Mouse (Mus musculus) limb, embryonic 13.5 days (tissue): ENCODE results near the gene Uso1. TPM values are rescaled to one million over a fixed set of nuclear protein-coding genes. Genes with fewer than 3 reads are reported as not detected.

Experiments used
- ATAC-seq: fragments of 200-750 bp; cut with Nextera tagmentation; 2 replicates; pipeline ENCODE4 v1.8.0; 2017; ENCODE audit warnings: low read depth, moderate number of reproducible peaks, moderate TSS enrichment; ENCODE audit not compliant: low FRiP score
- H3K27ac ChIP-seq: fragments of 300-500 bp; sonication (generic); 2 replicates; pipeline ENCODE4 v1.5.1; 2015; ENCODE audit warnings: inconsistent platforms, mild to moderate bottlenecking, moderate library complexity
- H3K27me3 ChIP-seq: fragments of 300-500 bp; sonication (generic); 2 replicates; pipeline ENCODE4 v1.6.1; 2015; ENCODE audit warnings: mild to moderate bottlenecking, inconsistent platforms
- H3K36me3 ChIP-seq: fragments of 300-500 bp; sonication (generic); 2 replicates; pipeline ENCODE4 v1.6.1; 2015; ENCODE audit warnings: inconsistent platforms, mild to moderate bottlenecking, moderate library complexity
- H3K4me1 ChIP-seq: fragments of 300-500 bp; sonication (generic); 2 replicates; pipeline ENCODE4 v1.6.1; 2015; ENCODE audit warnings: inconsistent platforms
- H3K4me2 ChIP-seq: fragments of 300-500 bp; sonication (generic); replicated peaks from 2 replicates; pipeline ENCODE4 v1.6.1; 2015; ENCODE audit warnings: inconsistent platforms, mild to moderate bottlenecking, moderate library complexity
- H3K4me3 ChIP-seq: fragments of 300-500 bp; sonication (generic); 2 replicates; pipeline ENCODE4 v1.5.1; 2015; ENCODE audit warnings: moderate library complexity, mild to moderate bottlenecking, inconsistent platforms
- H3K9ac ChIP-seq: fragments of 300-500 bp; sonication (generic); 2 replicates; pipeline ENCODE4 v1.6.1; 2015; ENCODE audit warnings: mild to moderate bottlenecking, inconsistent platforms
- H3K9me3 ChIP-seq: fragments of 300-500 bp; sonication (generic); 2 replicates; pipeline ENCODE4 v1.6.1; 2016; ENCODE audit warnings: inconsistent platforms
- WGBS: fragments of 180-500 bp; shearing (Covaris S2); methylation state at CpG from one replicate; pipeline ENCODE4 v1.1.7; 2015; 5-methylcytosine and 5-hydroxymethylcytosine counted together
- polyA plus RNA-seq: library from polyadenylated mRNA; unstranded; fragments of >200 nt; fragmentation: Nextera tagmentation; extraction: Ambion mirVana; gene quantifications from 2 replicates; pipeline ENCODE4 v1.2.1, GENCODE M21; 2015

The Uso1 gene
- polyA plus RNA-seq, 1 experiment from 2014 or later, result 53.2 TPM

GRCm38 (mm10) chr5:92205706-92206105 is 68.0 kb downstream of the Uso1 start:
- H3K9ac ChIP-seq, result no peak overlapping the region
- H3K4me1 ChIP-seq, result no peaks in the 10 kb centered on the region
- no peak overlapping the region for H3K4me2 ChIP-seq
- H3K27ac ChIP-seq, result no peak overlapping the region
- no peaks in the 10 kb centered on the region for H3K27me3 ChIP-seq
- H3K4me3 ChIP-seq, result no peak overlapping the region
- peaks cover 46% of the 10 kb centered on the region for H3K36me3 ChIP-seq
- H3K9me3 ChIP-seq, result no peaks in the 10 kb centered on the region
- 82% methylated on average over 5 of the region's 5 CpGs for WGBS
- ATAC-seq, result no peak

GRCm38 (mm10) chr5:92206121-92206520 is 68.4 kb downstream of the Uso1 start:
- Histone ChIP-seq H3K4me1 (no peaks in the 10 kb centered on the region), H3K27me3 (no peaks in the 10 kb centered on the region), H3K27ac (no peak overlapping the region), H3K4me3 (no peak overlapping the region), H3K36me3 (peaks cover 42% of the 10 kb centered on the region), H3K9ac (no peak overlapping the region), H3K4me2 (no peak overlapping the region), H3K9me3 (no peaks in the 10 kb centered on the region)
- 88% methylated on average over 6 of the region's 6 CpGs for WGBS
- no peak for ATAC-seq

DNA sequence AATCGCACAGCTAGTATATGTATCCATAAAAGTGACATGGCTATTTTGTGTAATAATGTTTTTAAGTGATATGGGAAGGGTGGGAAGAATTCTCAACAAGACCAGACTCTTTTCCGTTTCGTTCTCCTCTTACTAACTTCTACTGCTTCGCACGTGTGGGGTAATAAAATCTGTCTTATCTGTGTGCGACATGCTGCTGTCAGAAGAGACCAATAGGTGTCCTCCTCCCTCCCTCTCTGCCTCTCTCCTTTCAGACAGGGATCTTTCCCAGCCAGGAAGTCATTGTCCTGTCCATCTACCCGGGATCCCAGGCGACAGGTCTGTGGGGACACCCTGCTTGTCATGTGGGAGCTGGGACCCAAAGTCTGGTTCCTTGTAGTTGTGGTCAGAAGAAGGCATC is 72.5 kb downstream of the Uso1 start:
- Histone ChIP-seq H3K36me3 (peaks cover 6% of the 10 kb centered on the region), H3K4me2 (no peak overlapping the region), H3K9ac (no peak overlapping the region), H3K4me1 (no peaks in the 10 kb centered on the region), H3K4me3 (no peak overlapping the region), H3K27ac (no peak overlapping the region), H3K9me3 (no peaks in the 10 kb centered on the region), H3K27me3 (no peaks in the 10 kb centered on the region)
- 69% methylated on average over 8 of the region's 8 CpGs for WGBS
- ATAC-seq, result no peak

- Histone ChIP-seq H3K4me1 (no peaks in the 10 kb centered on the region), H3K36me3 (no peaks in the 10 kb centered on the region), H3K27ac (no peak overlapping the region), H3K4me2 (no peak overlapping the region), H3K9ac (no peak overlapping the region), H3K9me3 (no peaks in the 10 kb centered on the region), H3K27me3 (no peaks in the 10 kb centered on the region), H3K4me3 (no peak overlapping the region)
- 88% methylated on average over 4 of the region's 4 CpGs for whole genome bisulfite sequencing
- no peak for ATAC-seq
Measured at GRCm38 (mm10) chr5:92212231-92212630, 74.5 kb downstream of the Uso1 start.

- no peaks in the 10 kb centered on the region for H3K9me3 ChIP-seq
- no peaks in the 10 kb centered on the region for H3K4me1 ChIP-seq
- no peak within 1 kb of the TSS for H3K9ac ChIP-seq
- H3K27me3 ChIP-seq, result no peaks in the 10 kb centered on the region
- 94% methylated on average over 4 of the region's 4 CpGs for WGBS
- no peak within 1 kb of the TSS for H3K4me2 ChIP-seq
- H3K4me3 ChIP-seq, result no peak within 1 kb of the TSS
- ATAC-seq, result no peak
- H3K27ac ChIP-seq, result no peak within 1 kb of the TSS
- no peaks in the 10 kb centered on the region for H3K36me3 ChIP-seq
Measured at GRCm38 (mm10) chr5:92215308-92215707, 77.6 kb downstream of the Uso1 start, which contains the start of gene U90926. TSS of gene U90926 (minus strand) at chr5:92215408.

- Histone ChIP-seq H3K9ac (no peak overlapping the region), H3K4me3 (no peak overlapping the region), H3K4me2 (no peak overlapping the region), H3K27ac (no peak overlapping the region), H3K36me3 (no peaks in the 10 kb centered on the region), H3K9me3 (no peaks in the 10 kb centered on the region), H3K4me1 (no peaks in the 10 kb centered on the region), H3K27me3 (no peaks in the 10 kb centered on the region)
- WGBS, result 57% methylated on average over 17 of the region's 17 CpGs
- no peak for ATAC-seq
Measured at GRCm38 (mm10) chr5:92218915-92219793, 81.4 kb downstream of the Uso1 start.

DNA sequence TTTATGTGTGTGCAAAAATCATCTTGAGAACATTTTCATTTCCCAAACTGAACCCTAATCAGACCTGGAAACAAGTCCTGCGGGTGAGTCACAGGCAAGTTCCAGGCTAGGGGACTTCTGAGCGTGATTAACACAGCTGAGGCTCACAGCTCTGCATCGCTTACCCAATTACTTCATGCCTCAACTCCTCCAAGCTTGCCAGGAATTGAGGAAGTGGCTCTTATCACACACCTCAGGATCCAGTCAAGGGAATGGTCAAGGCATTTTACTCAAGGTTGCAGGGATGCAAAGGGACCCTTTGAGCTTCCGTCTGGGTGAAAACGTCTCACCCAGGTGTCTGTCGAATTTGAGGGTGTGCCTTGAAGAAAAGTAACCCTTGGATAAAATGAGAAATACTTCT is 82.1 kb downstream of the Uso1 start:
- no peaks in the 10 kb centered on the region for H3K27me3 ChIP-seq
- H3K4me3 ChIP-seq, result no peak overlapping the region
- no peak overlapping the region for H3K4me2 ChIP-seq
- no peaks in the 10 kb centered on the region for H3K4me1 ChIP-seq
- no peak overlapping the region for H3K27ac ChIP-seq
- WGBS, result 73% methylated on average over 6 of the region's 6 CpGs
- no peak for ATAC-seq
- no peak overlapping the region for H3K9ac ChIP-seq
- no peaks in the 10 kb centered on the region for H3K9me3 ChIP-seq
- no peaks in the 10 kb centered on the region for H3K36me3 ChIP-seq

DNA sequence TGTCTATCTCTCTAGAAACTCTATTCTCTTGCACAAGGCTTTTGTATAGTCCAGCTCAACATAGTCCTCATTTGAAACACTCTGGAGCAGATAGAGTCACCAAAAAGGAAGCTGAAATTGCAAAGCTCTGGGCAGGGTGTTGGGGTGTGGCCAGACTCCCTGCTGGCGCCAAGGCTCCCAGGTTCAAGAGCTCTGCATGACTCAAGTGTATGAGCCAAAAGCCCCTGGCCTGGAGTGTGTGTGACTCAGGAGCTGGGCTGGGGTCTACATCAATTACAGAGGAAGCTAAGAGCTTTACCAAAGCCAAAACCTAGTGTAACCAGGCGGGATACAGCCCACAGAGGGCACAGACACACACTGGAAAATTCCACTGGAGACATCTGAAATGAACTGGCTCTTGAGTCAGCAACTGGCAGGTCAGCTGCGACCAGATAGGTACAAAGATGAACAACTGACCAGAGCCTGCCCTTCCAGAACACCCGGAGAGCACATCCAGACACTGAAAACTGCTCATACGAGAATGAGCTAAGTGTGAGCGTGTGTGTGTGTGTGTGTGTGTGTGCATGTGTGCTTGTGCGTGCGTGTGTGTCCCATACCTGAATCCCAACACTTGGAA is 82.7 kb downstream of the Uso1 start:
- WGBS, result 88% methylated on average over 8 of the region's 8 CpGs
- H3K9ac ChIP-seq, result no peak overlapping the region
- H3K27ac ChIP-seq, result no peak overlapping the region
- H3K4me1 ChIP-seq, result no peaks in the 10 kb centered on the region
- H3K4me2 ChIP-seq, result no peak overlapping the region
- H3K36me3 ChIP-seq, result no peaks in the 10 kb centered on the region
- H3K9me3 ChIP-seq, result no peaks in the 10 kb centered on the region
- ATAC-seq, result no peak
- no peak overlapping the region for H3K4me3 ChIP-seq
- no peaks in the 10 kb centered on the region for H3K27me3 ChIP-seq

DNA sequence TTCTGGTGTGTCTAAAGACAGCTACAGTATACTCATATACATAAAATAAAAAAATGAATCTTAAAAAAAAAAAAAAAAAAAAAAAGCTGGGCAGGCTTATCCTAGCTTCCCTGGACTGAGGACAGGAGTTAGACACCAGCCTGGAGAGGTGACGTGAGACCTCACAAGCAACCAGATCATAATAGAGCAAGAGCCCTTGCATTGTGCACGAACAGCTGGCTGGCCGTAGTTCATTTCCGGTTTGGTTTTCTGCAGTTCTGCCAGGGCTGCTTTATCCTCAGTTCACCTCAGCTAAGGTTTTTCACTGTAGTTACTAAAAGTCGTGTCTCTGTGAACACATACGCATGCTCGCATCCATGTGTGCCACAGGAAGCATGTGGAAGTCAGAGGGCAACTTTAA is 90.0 kb downstream of the Uso1 start:
- WGBS, result 80% methylated on average over 7 of the region's 7 CpGs
- no peak for ATAC-seq
- H3K4me2 ChIP-seq, result no peak overlapping the region

GRCm38 (mm10) chr5:92228776-92229175 is 91.0 kb downstream of the Uso1 start:
- ATAC-seq, result no peak
- Histone ChIP-seq H3K9ac (no peak overlapping the region), H3K4me1 (no peaks in the 10 kb centered on the region), H3K4me2 (no peak overlapping the region), H3K27me3 (no peaks in the 10 kb centered on the region), H3K4me3 (no peak overlapping the region), H3K27ac (no peak overlapping the region), H3K9me3 (no peaks in the 10 kb centered on the region), H3K36me3 (no peaks in the 10 kb centered on the region)
- 38% methylated on average over 10 of the region's 10 CpGs for WGBS

More for the DNA sequence above, 90.0 kb downstream of the Uso1 start:
- Histone ChIP-seq H3K27ac (no peak overlapping the region), H3K9ac (no peak overlapping the region), H3K9me3 (no peaks in the 10 kb centered on the region), H3K27me3 (no peaks in the 10 kb centered on the region), H3K36me3 (no peaks in the 10 kb centered on the region), H3K4me3 (no peak overlapping the region), H3K4me1 (no peaks in the 10 kb centered on the region)

GRCm38 (mm10) chr5:92229514-92229913 is 91.8 kb downstream of the Uso1 start:
- Histone ChIP-seq H3K27ac (no peak overlapping the region), H3K36me3 (no peaks in the 10 kb centered on the region), H3K4me1 (no peaks in the 10 kb centered on the region), H3K27me3 (no peaks in the 10 kb centered on the region), H3K9ac (no peak overlapping the region), H3K4me2 (no peak overlapping the region), H3K9me3 (no peaks in the 10 kb centered on the region), H3K4me3 (no peak overlapping the region)
- ATAC-seq, result no peak
- WGBS, result 92% methylated on average over 3 of the region's 3 CpGs

GRCm38 (mm10) chr5:92230306-92230705 is 92.6 kb downstream of the Uso1 start:
- H3K27ac ChIP-seq, result no peak overlapping the region
- ATAC-seq, result no peak
- H3K4me1 ChIP-seq, result no peaks in the 10 kb centered on the region
- no peak overlapping the region for H3K9ac ChIP-seq
- H3K9me3 ChIP-seq, result no peaks in the 10 kb centered on the region
- H3K36me3 ChIP-seq, result no peaks in the 10 kb centered on the region
- H3K4me2 ChIP-seq, result no peak overlapping the region
- WGBS, result 87% methylated on average over 11 of the region's 11 CpGs
- no peak overlapping the region for H3K4me3 ChIP-seq
- no peaks in the 10 kb centered on the region for H3K27me3 ChIP-seq
